Mouse (Mus musculus): Measurements from ENCODE around the gene Ybx2. TPM values are rescaled to one million over a fixed set of nuclear protein-coding genes. Genes with fewer than 3 reads are reported as not detected.

Ybx2 gene
- polyA plus RNA-seq, 1 experiment from 2014 or later = 2.1 TPM

DNA sequence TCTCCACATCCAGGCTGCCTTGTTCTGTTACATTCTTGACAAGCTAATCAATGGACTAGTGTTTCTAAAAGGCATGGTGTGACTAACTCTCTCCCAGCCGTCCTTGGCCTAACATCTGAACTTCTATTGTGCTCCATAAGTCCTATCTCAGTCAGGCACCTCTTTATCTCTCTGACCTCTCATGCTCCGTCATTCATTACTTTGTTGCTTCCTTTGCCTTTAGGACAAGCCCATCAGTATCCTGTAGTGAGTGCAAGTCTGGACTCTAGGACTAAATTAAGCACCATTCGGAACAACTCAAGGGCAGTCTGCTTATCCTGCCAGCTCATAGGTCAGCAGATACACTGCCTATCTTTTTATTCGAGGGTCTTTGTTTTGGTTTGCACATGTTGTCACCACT, 40.7 kb downstream of the Ybx2 start:
- peaks cover 7% of the 10 kb centered on the region; the same call in 1 of the 2 replicates for H3K36me3 ChIP-seq (ENCODE audit: control insufficient read depth, insufficient read depth, low read length)
- no peak for ATAC-seq
- no peak overlapping the region for H3K4me2 ChIP-seq (ENCODE audit: low read depth, low read length)
- H3K4me1 ChIP-seq (ENCODE audit: control insufficient read depth, insufficient read depth, low read length) = peaks cover 7% of the 10 kb centered on the region
- H3K27ac ChIP-seq (ENCODE audit: low read length) = no peak overlapping the region
- no peak overlapping the region for H3K9ac ChIP-seq (ENCODE audit: low read depth, low read length)
- 73% methylated on average over 4 of the region's 4 CpGs for WGBS
- no peaks in the 10 kb centered on the region for H3K27me3 ChIP-seq (replicated peaks; ENCODE audit: control insufficient read depth, insufficient read depth, low read length)
- no peak overlapping the region for H3K4me3 ChIP-seq (ENCODE audit: low read length)
- no peaks in the 10 kb centered on the region for H3K9me3 ChIP-seq (ENCODE audit: control insufficient read depth, low read length)

GRCm38 (mm10) chr11:69979827-69980195, 44.2 kb downstream of the Ybx2 start:
- Histone ChIP-seq H3K4me2 (ENCODE audit: low read depth, low read length) (peak overlapping the region; percentile 84), H3K27me3 (replicated peaks; ENCODE audit: control insufficient read depth, insufficient read depth, low read length) (no peaks in the 10 kb centered on the region), H3K4me1 (ENCODE audit: control insufficient read depth, insufficient read depth, low read length) (peaks cover 24% of the 10 kb centered on the region), H3K4me3 (ENCODE audit: low read length) (peak overlapping the region; percentile 100), H3K36me3 (ENCODE audit: control insufficient read depth, insufficient read depth, low read length) (peaks cover 9% of the 10 kb centered on the region), H3K27ac (ENCODE audit: low read length) (peak overlapping the region; percentile 100), H3K9me3 (ENCODE audit: control insufficient read depth, low read length) (no peaks in the 10 kb centered on the region), H3K9ac (ENCODE audit: low read depth, low read length) (peak overlapping the region; percentile 81)
- no peak for ATAC-seq
- WGBS = 1% methylated on average over 16 of the region's 16 CpGs

DNA sequence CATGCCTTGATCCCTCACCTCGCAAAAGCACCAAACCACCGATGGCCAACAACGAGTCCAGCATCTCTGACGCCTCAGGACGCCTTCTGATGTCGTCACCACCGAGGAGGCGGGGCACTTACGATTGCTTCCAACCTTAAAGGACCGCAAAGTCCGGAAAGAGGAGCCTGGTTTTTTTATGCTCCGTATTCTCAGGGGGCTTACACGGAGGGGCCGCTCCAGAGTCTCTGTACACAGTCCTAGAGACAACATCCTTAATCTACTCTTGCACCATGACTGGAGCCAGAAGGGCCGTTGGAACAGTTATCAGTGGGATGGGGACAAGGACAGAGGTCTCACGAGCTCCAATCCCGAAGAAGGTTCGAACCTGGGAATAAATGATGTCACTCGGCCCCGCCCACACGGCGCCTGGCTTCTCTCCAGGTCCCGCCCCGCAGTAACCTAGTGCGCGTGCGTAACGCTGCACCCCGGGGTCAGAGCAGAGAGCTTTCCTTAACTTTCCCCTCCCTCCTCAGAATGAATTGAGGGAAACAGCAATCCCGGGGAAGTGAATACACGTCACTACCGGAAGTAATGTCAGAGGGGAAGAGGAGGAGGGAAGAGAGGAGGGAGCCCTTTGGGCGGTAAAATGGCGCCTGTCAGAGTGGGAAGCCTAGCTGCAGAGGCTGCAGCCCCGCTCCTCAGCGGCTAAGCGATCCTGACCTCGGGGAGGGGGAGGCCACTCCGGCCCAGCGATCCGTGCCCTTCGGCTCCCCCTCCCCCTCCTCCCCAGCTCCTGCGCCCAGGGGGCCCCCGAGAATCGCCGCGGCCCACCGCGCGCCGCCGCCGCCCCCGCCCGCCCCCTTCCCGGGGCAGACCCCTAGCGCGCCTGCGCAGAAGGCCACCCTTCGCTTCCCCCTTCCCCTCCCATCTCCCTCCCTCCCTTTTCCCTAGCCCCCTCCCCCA, 44.9 kb downstream of the Ybx2 start:
- H3K27ac ChIP-seq (ENCODE audit: low read length) = peak overlapping the region; percentile 100
- H3K9me3 ChIP-seq (ENCODE audit: control insufficient read depth, low read length) = no peaks in the 10 kb centered on the region
- ATAC-seq = peak; percentile 95
- H3K4me1 ChIP-seq (ENCODE audit: control insufficient read depth, insufficient read depth, low read length) = peaks cover 24% of the 10 kb centered on the region
- H3K4me2 ChIP-seq (ENCODE audit: low read depth, low read length) = peak overlapping the region; percentile 84
- WGBS = under 1% methylated on average over 51 of the region's 60 CpGs
- H3K36me3 ChIP-seq (ENCODE audit: control insufficient read depth, insufficient read depth, low read length) = peaks cover 13% of the 10 kb centered on the region
- peak overlapping the region; percentile 100 for H3K4me3 ChIP-seq (ENCODE audit: low read length)
- peak overlapping the region; percentile 100 for H3K9ac ChIP-seq (ENCODE audit: low read depth, low read length)
- no peaks in the 10 kb centered on the region for H3K27me3 ChIP-seq (replicated peaks; ENCODE audit: control insufficient read depth, insufficient read depth, low read length)

DNA sequence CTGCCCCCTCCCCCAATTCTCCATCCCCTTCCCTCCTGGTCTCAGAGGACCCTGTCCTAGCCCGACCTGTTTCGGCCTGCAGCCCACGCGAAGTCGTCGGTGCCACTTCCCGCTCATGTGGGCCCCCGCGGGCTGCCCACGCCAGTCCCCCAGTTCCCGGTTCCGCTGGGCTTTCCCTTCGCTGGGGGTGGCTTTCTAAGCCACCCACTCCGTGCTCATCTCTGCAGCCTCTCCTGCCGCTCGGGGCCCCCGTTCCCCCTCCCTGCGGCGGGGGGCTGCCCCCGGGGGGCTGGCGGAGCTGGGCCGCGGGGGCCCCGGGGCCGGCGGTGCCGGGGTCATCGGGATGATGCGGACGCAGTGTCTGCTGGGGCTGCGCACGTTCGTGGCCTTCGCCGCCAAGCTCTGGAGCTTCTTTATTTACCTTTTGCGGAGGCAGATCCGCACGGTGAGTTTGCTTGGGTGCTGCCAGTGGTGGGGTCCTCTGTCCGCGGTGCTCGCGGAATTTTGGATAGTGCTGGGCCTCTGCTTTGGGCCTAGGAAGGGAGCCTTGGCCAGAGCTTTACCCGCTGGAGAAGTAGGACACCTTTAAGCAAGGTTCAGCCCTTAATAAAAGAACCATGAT, 45.7 kb downstream of the Ybx2 start, which contains the start of gene Ctdnep1:
Gene Ctdnep1, plus strand, starts transcription at position 16 of the 622 bp plus-strand sequence.
- Histone ChIP-seq H3K4me3 (ENCODE audit: low read length) (peak within 1 kb of the TSS; percentile 100), H3K9ac (ENCODE audit: low read depth, low read length) (peak within 1 kb of the TSS; percentile 100), H3K4me2 (ENCODE audit: low read depth, low read length) (peak within 1 kb of the TSS; percentile 94), H3K27ac (ENCODE audit: low read length) (peak within 1 kb of the TSS; percentile 100), H3K9me3 (ENCODE audit: control insufficient read depth, low read length) (no peaks in the 10 kb centered on the region), H3K27me3 (replicated peaks; ENCODE audit: control insufficient read depth, insufficient read depth, low read length) (no peaks in the 10 kb centered on the region), H3K36me3 (ENCODE audit: control insufficient read depth, insufficient read depth, low read length) (peaks cover 11% of the 10 kb centered on the region; the same call in 1 of the 2 replicates), H3K4me1 (ENCODE audit: control insufficient read depth, insufficient read depth, low read length) (peaks cover 24% of the 10 kb centered on the region)
- no peak; the same call in 1 of the 2 replicates for ATAC-seq
- under 1% methylated on average over 42 of the region's 43 CpGs for WGBS

- Histone ChIP-seq H3K36me3 (ENCODE audit: control insufficient read depth, insufficient read depth, low read length) (peaks cover 11% of the 10 kb centered on the region; the same call in 1 of the 2 replicates), H3K9ac (ENCODE audit: low read depth, low read length) (peak within 1 kb of the TSS; percentile 100), H3K27me3 (replicated peaks; ENCODE audit: control insufficient read depth, insufficient read depth, low read length) (no peaks in the 10 kb centered on the region), H3K4me2 (ENCODE audit: low read depth, low read length) (peak within 1 kb of the TSS; percentile 94), H3K4me1 (ENCODE audit: control insufficient read depth, insufficient read depth, low read length) (peaks cover 24% of the 10 kb centered on the region), H3K27ac (ENCODE audit: low read length) (peak within 1 kb of the TSS; percentile 100), H3K4me3 (ENCODE audit: low read length) (peak within 1 kb of the TSS; percentile 100), H3K9me3 (ENCODE audit: control insufficient read depth, low read length) (no peaks in the 10 kb centered on the region)
- ATAC-seq = no peak
- WGBS = 49% methylated on average over 8 of the region's 8 CpGs
These were observed 46.6 kb downstream of the Ybx2 start, which contains the start of gene Elp5 for GRCm38 (mm10) chr11:69982225-69982624. Elp5 (minus strand) TSS chr11:69982517.

DNA sequence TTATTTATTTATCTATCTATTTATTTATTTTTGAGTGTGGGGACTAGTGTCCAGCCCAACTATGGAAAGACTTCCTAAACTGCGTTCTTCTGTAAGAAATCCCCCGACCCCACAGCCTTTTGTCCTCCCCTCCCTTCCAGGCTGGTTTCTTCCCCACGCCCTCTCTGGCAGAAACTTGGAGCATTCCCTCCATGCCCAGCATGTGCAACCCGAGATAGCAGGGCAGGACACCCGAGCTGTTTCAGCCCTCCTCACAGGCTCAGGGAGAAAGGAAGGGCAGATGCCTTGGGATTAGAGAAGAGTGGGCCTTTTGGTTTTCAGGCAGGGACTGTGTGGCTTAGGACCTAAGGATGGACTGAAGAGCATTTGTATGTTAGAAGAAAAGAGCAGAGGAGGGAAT, 47.3 kb downstream of the Ybx2 start:
- H3K9me3 ChIP-seq (ENCODE audit: control insufficient read depth, low read length) = no peaks in the 10 kb centered on the region
- no peaks in the 10 kb centered on the region for H3K27me3 ChIP-seq (replicated peaks; ENCODE audit: control insufficient read depth, insufficient read depth, low read length)
- peak overlapping the region; percentile 100 for H3K9ac ChIP-seq (ENCODE audit: low read depth, low read length)
- peak overlapping the region; percentile 100 for H3K4me3 ChIP-seq (ENCODE audit: low read length)
- H3K4me2 ChIP-seq (ENCODE audit: low read depth, low read length) = peak overlapping the region; percentile 94
- H3K27ac ChIP-seq (ENCODE audit: low read length) = 0 out of 2 replicates have a peak overlapping the region, but pooled peaks have one; percentile 41
- H3K4me1 ChIP-seq (ENCODE audit: control insufficient read depth, insufficient read depth, low read length) = peaks cover 24% of the 10 kb centered on the region
- 18% methylated on average over 5 of the region's 5 CpGs for WGBS
- no peak for ATAC-seq
- peaks cover 13% of the 10 kb centered on the region; the same call in 1 of the 2 replicates for H3K36me3 ChIP-seq (ENCODE audit: control insufficient read depth, insufficient read depth, low read length)

GRCm38 (mm10) chr11:69983377-69983776, 47.8 kb downstream of the Ybx2 start:
- Histone ChIP-seq H3K27ac (ENCODE audit: low read length) (no peak overlapping the region), H3K4me3 (ENCODE audit: low read length) (peak overlapping the region; percentile 100; the same call in 1 of the 2 replicates), H3K9ac (ENCODE audit: low read depth, low read length) (peak overlapping the region; percentile 100; the same call in 1 of the 2 replicates), H3K27me3 (replicated peaks; ENCODE audit: control insufficient read depth, insufficient read depth, low read length) (no peaks in the 10 kb centered on the region), H3K9me3 (ENCODE audit: control insufficient read depth, low read length) (no peaks in the 10 kb centered on the region), H3K36me3 (ENCODE audit: control insufficient read depth, insufficient read depth, low read length) (peaks cover 15% of the 10 kb centered on the region), H3K4me2 (ENCODE audit: low read depth, low read length) (no peak overlapping the region), H3K4me1 (ENCODE audit: control insufficient read depth, insufficient read depth, low read length) (peaks cover 24% of the 10 kb centered on the region)
- ATAC-seq = no peak
- WGBS = 79% methylated on average over 4 of the region's 4 CpGs

- Histone ChIP-seq H3K36me3 (ENCODE audit: control insufficient read depth, insufficient read depth, low read length) (peaks cover 21% of the 10 kb centered on the region), H3K9ac (ENCODE audit: low read depth, low read length) (no peak overlapping the region), H3K4me1 (ENCODE audit: control insufficient read depth, insufficient read depth, low read length) (peaks cover 19% of the 10 kb centered on the region), H3K4me3 (ENCODE audit: low read length) (no peak overlapping the region), H3K27ac (ENCODE audit: low read length) (no peak overlapping the region), H3K9me3 (ENCODE audit: control insufficient read depth, low read length) (no peaks in the 10 kb centered on the region), H3K4me2 (ENCODE audit: low read depth, low read length) (no peak overlapping the region), H3K27me3 (replicated peaks; ENCODE audit: control insufficient read depth, insufficient read depth, low read length) (no peaks in the 10 kb centered on the region)
- no peak for ATAC-seq
- WGBS = 86% methylated on average over 8 of the region's 8 CpGs
These were observed 48.8 kb downstream of the Ybx2 start for GRCm38 (mm10) chr11:69984431-69984830.

GRCm38 (mm10) chr11:69989949-69990348, 54.4 kb downstream of the Ybx2 start:
- 88% methylated on average over 8 of the region's 8 CpGs for WGBS
- Histone ChIP-seq H3K4me3 (ENCODE audit: low read length) (no peak overlapping the region), H3K27ac (ENCODE audit: low read length) (no peak overlapping the region), H3K36me3 (ENCODE audit: control insufficient read depth, insufficient read depth, low read length) (peaks cover 25% of the 10 kb centered on the region), H3K4me1 (ENCODE audit: control insufficient read depth, insufficient read depth, low read length) (peaks cover 16% of the 10 kb centered on the region), H3K9ac (ENCODE audit: low read depth, low read length) (no peak overlapping the region), H3K4me2 (ENCODE audit: low read depth, low read length) (no peak overlapping the region), H3K9me3 (ENCODE audit: control insufficient read depth, low read length) (no peaks in the 10 kb centered on the region), H3K27me3 (replicated peaks; ENCODE audit: control insufficient read depth, insufficient read depth, low read length) (no peaks in the 10 kb centered on the region)
- ATAC-seq = no peak

All from intestine, embryonic 16.5 days (tissue).